Mouse (Mus musculus) adrenal gland, adult 8-10 months (tissue): ENCODE measurements around the gene Spef2. TPM values are rescaled to one million over a fixed set of nuclear protein-coding genes. Genes with fewer than 3 reads are reported as not detected.
"Not testable (repeated sequence)": the region's sequence is repeated elsewhere in the genome, so short reads cannot be mapped to it uniquely, and the experiment has no call there.

Experiments
- DNase-seq: peaks from one replicate; pipeline ENCODE4 v3.0.0; 2022
- total RNA-seq, 4 experiments: library from RNA; stranded (reverse); gene quantifications; 2 replicates each; pipeline ENCODE4 v1.2.4; 2022

Spef2 gene
- under 1 TPM; 0.59 to 0.74 (median 0.65) TPM for total RNA-seq

DNA sequence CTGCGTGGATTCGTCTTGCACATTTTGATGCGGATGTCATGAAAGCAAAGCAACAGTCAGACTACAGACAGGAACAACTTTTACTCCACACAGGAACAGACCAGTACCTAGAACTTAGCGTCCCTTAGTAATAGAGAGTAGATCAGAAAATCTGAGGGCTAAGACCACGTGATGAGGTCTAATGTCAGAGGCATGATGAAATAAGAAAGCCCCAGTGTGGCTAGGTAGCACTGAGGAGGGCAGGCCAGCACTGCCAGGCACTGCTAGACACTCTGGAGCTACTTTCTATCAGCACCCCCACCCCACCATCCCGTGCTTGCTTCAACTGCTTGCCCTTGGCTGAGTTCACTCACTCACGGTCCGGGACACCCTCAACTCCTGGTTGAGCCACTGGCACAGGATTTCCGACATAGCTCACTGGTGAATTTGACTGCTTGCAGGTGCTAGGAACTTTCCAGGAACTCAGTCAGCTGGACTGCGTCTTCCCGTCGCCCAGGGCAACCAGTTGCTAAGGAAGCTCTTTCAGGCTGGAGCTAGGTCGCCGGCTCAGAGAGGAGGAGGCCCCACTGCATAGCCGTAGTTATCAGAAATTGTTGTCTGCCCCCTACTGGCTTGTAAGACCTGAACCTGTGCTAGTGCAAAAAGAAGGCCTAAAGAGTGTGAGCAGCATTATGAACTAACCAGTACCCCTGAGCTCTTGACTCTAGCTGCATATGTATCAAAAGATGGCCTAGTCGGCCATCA is at the start of gene Spef2:
Gene Spef2 (minus strand): TSS at position 510 of the 744 bp plus-strand sequence.
- peak; percentile 70 for DNase-seq

DNA sequence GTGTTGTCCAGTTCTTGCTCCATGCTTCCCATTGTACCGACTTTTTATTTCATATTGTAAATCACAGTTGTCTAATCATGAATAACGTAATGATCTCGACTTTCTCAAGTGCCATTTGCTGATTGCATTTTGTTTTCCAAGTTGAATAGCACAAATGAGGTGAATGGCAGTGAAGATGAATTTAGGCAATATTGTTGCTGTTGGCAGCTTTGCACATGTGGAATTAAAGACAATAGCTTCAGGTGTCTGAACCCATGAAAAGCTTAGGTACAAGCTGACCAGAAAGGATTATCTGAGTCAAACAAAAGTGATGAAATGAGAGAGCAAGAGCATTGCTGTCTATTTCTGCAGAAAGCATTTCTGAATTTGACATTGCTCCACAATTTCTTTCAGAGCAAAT is 45.5 kb upstream of the Spef2 start:
- DNase-seq: no peak

DNA sequence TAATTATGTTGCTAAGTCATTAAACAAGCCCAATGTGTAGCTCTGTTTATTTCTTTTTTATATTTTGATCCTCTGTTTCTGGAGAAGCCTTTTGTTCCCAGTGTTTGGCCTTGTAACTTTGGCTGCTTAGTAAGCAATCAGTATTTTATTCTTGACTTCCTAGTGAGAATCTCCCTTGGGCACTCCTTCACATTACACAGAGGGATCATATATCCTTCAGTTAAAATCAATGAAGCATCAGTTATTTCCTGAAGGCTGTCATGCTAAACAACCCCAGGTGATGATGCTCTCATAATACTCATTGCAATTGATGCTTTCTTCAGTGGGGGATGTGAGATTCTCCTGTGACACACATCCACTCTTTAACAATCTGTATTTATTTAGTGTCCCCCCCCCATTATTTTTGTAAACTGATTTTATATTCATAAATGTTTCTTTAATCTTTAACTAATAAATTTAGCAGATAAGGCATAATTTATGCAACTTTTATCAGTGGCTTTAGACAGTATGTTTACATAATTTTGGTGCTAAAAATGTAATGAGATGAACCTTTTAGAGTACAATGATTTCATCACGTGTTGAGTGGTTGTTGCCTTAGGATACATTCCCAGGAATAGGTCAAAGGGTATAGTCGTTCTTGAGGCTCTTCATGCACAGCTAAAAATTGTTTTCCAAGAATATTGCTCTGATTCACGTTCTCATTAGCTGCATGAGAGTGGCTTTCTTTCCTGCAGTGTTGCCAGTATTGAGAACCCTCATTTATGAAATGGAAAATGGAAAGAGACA is 39.8 kb upstream of the Spef2 start:
- no peak for DNase-seq

DNA sequence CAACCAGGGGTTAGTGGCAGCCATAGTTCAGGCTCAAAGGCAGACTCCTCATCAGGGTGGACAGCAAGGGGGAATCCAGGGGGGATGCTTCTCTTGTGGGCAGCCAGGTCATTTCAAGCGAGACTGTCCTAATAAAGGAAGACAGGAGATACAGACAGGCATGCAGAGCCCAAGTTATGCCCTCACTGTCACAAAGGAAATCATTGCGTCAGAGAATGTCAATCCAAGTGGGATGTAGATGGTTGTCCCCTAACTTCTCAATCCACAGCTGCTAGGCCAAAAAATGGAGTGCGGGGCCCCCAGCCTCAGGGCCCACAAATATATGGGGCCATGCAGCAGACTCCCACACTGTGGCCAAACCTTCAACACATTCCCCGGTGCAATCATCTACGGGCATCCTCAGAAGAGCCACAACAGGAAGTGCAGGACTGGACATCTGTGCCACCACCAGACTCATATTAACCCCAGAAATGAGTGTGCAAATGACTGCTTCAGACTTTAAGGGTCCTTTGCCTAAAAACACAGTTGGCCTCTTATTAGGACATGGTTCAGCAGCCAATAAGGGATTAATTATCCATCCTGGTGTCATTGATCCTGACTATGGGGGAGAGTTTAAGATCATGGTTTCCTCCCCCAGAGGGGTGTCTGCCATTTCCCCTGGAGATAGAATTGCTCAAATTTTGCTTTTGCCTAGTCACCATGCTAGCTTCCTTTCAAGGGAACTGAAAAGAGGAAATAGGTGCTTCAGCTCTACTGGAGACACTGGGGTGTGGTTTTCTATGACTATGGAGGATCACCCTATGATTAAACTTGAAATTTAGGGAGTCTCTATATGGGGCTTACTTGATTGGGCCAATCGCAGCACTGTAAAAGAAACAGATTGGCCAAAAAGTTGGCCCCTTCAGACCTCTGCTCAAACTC is 25.8 kb upstream of the Spef2 start:
- not testable (repeated sequence) for DNase-seq

- no peak for DNase-seq
Observed at GRCm38 (mm10) chr15:9768184-9768918, 19.7 kb upstream of the Spef2 start.

DNA sequence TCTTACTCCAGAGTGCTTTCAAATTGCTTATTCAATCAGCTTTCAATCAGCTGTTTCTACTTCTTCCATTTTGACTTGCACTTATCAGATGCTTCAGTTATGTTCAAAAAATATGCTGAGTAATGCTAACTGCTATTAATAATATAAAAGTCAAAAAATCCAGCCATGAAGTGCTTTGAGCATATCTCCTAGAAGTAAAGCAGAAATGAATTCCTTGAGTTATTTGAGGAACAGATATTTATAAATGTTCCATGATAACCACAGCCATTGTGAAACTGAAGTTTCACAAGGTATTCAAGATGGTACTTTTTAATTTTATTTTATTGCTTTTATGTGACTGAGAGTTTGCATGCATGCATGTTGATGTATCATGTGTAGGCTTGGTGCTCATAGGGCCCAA is 18.4 kb upstream of the Spef2 start:
- DNase-seq: no peak

- no peak for DNase-seq
Observed at GRCm38 (mm10) chr15:9750966-9751365, 2.3 kb upstream of the Spef2 start.

DNA sequence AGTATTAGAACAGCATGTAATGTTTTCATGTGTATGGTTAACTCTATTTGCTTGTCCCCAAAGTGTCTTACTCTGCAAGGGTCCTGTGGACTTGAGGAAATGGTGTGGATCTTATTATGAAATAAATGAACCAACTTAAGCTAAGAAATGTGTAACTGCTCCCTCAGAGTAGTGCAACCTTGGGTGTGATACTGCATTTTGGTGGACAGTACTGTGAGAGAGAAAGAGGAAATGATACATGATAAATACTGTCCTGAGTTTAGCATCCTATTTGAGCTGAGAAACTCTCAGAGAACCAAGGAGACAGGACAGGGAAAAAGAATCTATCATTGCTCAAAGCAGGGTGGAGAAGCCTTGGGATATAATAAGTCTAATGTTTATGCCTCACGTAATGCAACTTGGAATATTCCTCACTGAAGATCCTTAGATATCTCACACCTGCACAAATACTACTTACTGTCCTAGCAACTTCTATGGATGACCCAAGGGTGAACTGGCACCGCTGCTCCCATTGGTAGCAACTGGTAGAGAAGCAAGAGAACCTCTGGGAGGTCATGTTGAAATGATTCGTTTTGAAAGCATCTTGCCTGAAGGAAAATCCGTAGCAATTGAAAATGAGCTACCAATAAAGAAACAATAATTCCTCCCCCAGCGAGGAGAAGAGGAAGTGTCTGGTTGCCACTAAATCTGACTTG is 1.1 kb downstream of the Spef2 start:
- DNase-seq: no peak

DNA sequence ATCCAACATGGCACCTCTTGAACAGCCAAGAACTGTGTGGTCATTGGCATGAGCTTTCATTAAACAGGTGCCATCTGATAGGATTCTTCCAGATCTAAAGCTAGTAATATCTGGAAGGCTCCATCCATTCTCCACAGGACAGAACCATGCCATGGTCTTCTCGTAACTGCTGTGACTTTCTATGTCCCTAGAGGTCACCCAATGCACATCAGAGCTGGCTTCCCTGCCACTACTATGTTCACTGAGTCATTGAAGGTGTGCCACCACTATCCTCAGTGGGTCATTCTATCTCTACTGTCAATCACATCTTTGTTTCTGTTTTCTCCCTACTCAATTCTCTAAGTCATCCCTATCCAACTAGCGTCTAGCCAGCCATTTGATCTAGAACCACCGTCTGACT is 6.5 kb downstream of the Spef2 start:
- no peak for DNase-seq

DNA sequence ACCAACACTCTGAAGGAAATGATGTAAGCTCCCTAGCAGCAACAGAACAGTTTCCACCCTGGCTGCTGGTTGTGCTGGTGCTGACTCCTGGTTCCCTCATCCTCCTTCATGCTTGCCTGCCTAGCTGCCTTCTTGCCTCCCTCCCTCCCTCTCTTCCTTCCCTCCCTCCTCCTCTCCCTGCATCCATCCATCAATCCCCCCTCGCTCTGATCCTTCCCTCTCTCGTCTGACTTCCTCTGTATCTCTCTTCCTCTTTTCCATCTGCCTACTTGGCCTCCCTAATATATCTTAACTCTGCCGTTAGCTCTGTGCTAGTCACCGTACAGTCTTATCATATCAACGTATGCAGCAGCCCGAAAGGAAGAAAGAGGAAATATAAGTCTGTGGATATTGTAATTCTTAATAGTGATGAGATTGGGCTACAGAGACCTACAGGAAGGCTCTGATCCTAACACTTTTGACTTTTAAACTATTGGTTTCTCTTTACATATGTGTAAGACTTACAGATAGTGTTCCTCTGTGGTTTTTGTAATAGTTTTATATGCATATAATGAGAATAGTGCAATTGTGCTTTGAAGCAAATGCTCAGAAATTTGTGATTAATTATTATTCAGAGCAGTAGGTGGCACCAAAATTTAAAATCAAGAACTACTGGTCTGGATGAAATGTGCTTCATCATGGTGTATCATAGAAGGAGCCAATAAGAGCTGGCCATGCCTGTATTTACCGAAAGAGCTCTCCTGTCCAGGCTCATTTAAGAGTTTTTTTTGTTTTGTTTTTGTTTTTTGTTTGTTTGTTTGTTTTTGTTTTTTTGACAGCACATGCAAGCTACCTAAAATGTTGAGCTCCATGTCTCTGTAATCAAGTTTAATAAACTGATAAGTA is 33.9 kb downstream of the Spef2 start:
- DNase-seq: no peak

- no peak for DNase-seq
Observed at GRCm38 (mm10) chr15:9713707-9714106, 35.0 kb downstream of the Spef2 start.

GRCm38 (mm10) chr15:9710330-9710729 is 38.3 kb downstream of the Spef2 start:
- no peak for DNase-seq

GRCm38 (mm10) chr15:9705830-9706450 is 42.7 kb downstream of the Spef2 start:
- DNase-seq: no peak

- DNase-seq: no peak
Observed at GRCm38 (mm10) chr15:9701845-9702244, 46.8 kb downstream of the Spef2 start.

- DNase-seq: no peak
Observed at GRCm38 (mm10) chr15:9691721-9692120, 56.9 kb downstream of the Spef2 start.

GRCm38 (mm10) chr15:9690845-9691244 is 57.8 kb downstream of the Spef2 start:
- DNase-seq: no peak

- no peak for DNase-seq
Observed at GRCm38 (mm10) chr15:9690436-9690835, 58.2 kb downstream of the Spef2 start.

- no peak for DNase-seq
Observed at GRCm38 (mm10) chr15:9683485-9683884, 65.2 kb downstream of the Spef2 start.

DNA sequence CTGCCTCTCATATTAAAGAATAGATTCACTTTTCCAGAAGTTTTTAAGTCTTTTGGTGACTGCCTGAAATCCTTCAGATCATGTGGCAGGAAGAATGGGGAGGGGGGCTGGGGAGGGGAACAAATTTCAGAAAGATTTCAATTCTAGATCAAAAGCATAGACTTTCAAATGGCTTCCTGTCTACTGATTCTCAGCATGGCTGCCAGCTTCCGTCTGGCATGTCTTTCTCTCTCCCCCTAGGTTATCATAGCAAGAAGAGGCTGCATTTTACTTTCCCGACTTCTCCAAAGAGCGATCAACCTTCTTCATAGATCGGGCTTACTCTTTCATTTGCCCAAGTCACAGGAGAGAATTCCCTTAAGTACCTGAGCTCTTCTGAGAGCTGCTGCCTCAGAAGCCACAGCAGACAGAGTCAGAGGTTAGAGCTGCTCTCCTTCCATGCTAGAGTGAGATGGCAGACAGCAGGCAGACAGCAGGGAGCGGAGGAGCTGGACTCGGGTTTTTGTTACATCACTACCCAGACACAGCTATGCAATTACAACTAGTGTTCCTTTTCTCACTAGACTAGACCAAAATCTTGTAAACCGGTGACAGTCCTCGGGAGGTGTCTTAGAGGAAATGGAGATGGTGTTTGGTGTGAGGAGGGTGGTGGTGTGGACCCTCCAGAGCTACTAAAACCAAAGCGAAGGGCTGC is 71.2 kb downstream of the Spef2 start:
- DNase-seq: no peak
